Mouse (Mus musculus) macrophage (primary cell): Measurements from ENCODE around the gene Drosha. TPM values are rescaled to one million over a fixed set of nuclear protein-coding genes. Genes with fewer than 3 reads are reported as not detected.

ENCODE experiments used
- H3K27ac ChIP-seq: fragments of 350-480 bp; formaldehyde crosslinking; 2 replicates; pipeline ENCODE4 v1.9.0; 2021
- H3K36me3 ChIP-seq: fragments of 350-480 bp; formaldehyde crosslinking; 2 replicates; pipeline ENCODE4 v1.9.0; 2021; ENCODE audit errors: inconsistent target
- H3K4me3 ChIP-seq: fragments of 350-480 bp; formaldehyde crosslinking; 2 replicates; pipeline ENCODE4 v1.9.0; 2021; ENCODE audit errors: inconsistent target
- H3K79me2 ChIP-seq: fragments of 350-480 bp; formaldehyde crosslinking; 2 replicates; pipeline ENCODE4 v1.9.0; 2021; ENCODE audit errors: inconsistent target
- WGBS: methylation state at CpG from one replicate; pipeline ENCODE4 v1.1.7; 2026; ENCODE audit warnings: inconsistent platforms; ENCODE audit not compliant: missing documents; 5-methylcytosine and 5-hydroxymethylcytosine counted together
- polyA plus RNA-seq: library from polyadenylated mRNA; stranded (reverse); fragments of 250-400 nt; gene quantifications from 3 replicates; pipeline ENCODE4 v1.2.4, GENCODE M21; 2018; ENCODE audit warnings: inconsistent platforms

Drosha gene
- polyA plus RNA-seq, 1 experiment from 2014 or later = 25.8 TPM

- peaks cover 65% of the 10 kb centered on the region for H3K36me3 ChIP-seq
- no peak overlapping the region for H3K4me3 ChIP-seq
- H3K27ac ChIP-seq = no peak overlapping the region
- 95% methylated on average over 7 of the region's 8 CpGs for WGBS
- no peaks in the 10 kb centered on the region for H3K79me2 ChIP-seq
These were observed 28.9 kb downstream of the Drosha start for GRCm38 (mm10) chr15:12853471-12853870.

GRCm38 (mm10) chr15:12856780-12857179, 32.2 kb downstream of the Drosha start:
- H3K36me3 ChIP-seq = peaks cover 57% of the 10 kb centered on the region
- no peak overlapping the region for H3K4me3 ChIP-seq
- H3K27ac ChIP-seq = no peak overlapping the region
- 86% methylated on average over 6 of the region's 6 CpGs for WGBS
- no peaks in the 10 kb centered on the region for H3K79me2 ChIP-seq

GRCm38 (mm10) chr15:12857840-12858516, 33.4 kb downstream of the Drosha start:
- H3K27ac ChIP-seq = no peak overlapping the region
- H3K4me3 ChIP-seq = no peak overlapping the region
- H3K36me3 ChIP-seq = peaks cover 58% of the 10 kb centered on the region
- no peaks in the 10 kb centered on the region for H3K79me2 ChIP-seq
- 92% methylated on average over 12 of the region's 12 CpGs for WGBS

GRCm38 (mm10) chr15:12858645-12859044, 34.0 kb downstream of the Drosha start:
- H3K4me3 ChIP-seq = no peak overlapping the region
- no peaks in the 10 kb centered on the region for H3K79me2 ChIP-seq
- 94% methylated on average over 3 of the region's 3 CpGs for WGBS
- peaks cover 52% of the 10 kb centered on the region for H3K36me3 ChIP-seq
- H3K27ac ChIP-seq = no peak overlapping the region

- peaks cover 31% of the 10 kb centered on the region for H3K36me3 ChIP-seq
- H3K27ac ChIP-seq = no peak overlapping the region
- no peaks in the 10 kb centered on the region for H3K79me2 ChIP-seq
- H3K4me3 ChIP-seq = no peak overlapping the region
- WGBS = 80% methylated on average over 3 of the region's 3 CpGs
These were observed 37.4 kb downstream of the Drosha start for GRCm38 (mm10) chr15:12862061-12862460.

GRCm38 (mm10) chr15:12863669-12864068, 39.1 kb downstream of the Drosha start:
- 64% methylated on average over 1 of the region's 1 CpGs for WGBS
- no peaks in the 10 kb centered on the region for H3K79me2 ChIP-seq
- peaks cover 36% of the 10 kb centered on the region for H3K36me3 ChIP-seq
- no peak overlapping the region for H3K4me3 ChIP-seq
- H3K27ac ChIP-seq = no peak overlapping the region

GRCm38 (mm10) chr15:12865595-12866314, 41.1 kb downstream of the Drosha start:
- H3K4me3 ChIP-seq = no peak overlapping the region

GRCm38 (mm10) chr15:12867269-12867668, 42.7 kb downstream of the Drosha start:
- Histone ChIP-seq H3K27ac (no peak overlapping the region), H3K79me2 (no peaks in the 10 kb centered on the region), H3K36me3 (peaks cover 21% of the 10 kb centered on the region), H3K4me3 (no peak overlapping the region)
- 30% methylated on average over 7 of the region's 8 CpGs for WGBS

More at GRCm38 (mm10) chr15:12865595-12866314, 41.1 kb downstream of the Drosha start:
- Histone ChIP-seq H3K79me2 (no peaks in the 10 kb centered on the region), H3K27ac (peak overlapping the region; percentile 31), H3K36me3 (peaks cover 30% of the 10 kb centered on the region)
- 30% methylated on average over 7 of the region's 7 CpGs for WGBS

GRCm38 (mm10) chr15:12875442-12876176, 51.0 kb downstream of the Drosha start:
- 96% methylated on average over 18 of the region's 18 CpGs for WGBS
- Histone ChIP-seq H3K27ac (no peak overlapping the region), H3K4me3 (no peak overlapping the region), H3K36me3 (peaks cover 24% of the 10 kb centered on the region; the same call in 1 of the 2 replicates), H3K79me2 (no peaks in the 10 kb centered on the region)

GRCm38 (mm10) chr15:12876266-12876665, 51.7 kb downstream of the Drosha start:
- Histone ChIP-seq H3K4me3 (no peak overlapping the region), H3K27ac (no peak overlapping the region), H3K36me3 (peaks cover 31% of the 10 kb centered on the region), H3K79me2 (no peaks in the 10 kb centered on the region)
- WGBS = 94% methylated on average over 2 of the region's 2 CpGs

- 100% methylated on average over 4 of the region's 4 CpGs for WGBS
- Histone ChIP-seq H3K4me3 (no peak overlapping the region), H3K79me2 (no peaks in the 10 kb centered on the region), H3K27ac (no peak overlapping the region), H3K36me3 (peaks cover 37% of the 10 kb centered on the region)
These were observed 52.3 kb downstream of the Drosha start for GRCm38 (mm10) chr15:12876881-12877280.

- H3K27ac ChIP-seq = no peak overlapping the region
- no peaks in the 10 kb centered on the region for H3K79me2 ChIP-seq
- peaks cover 47% of the 10 kb centered on the region for H3K36me3 ChIP-seq
- H3K4me3 ChIP-seq = no peak overlapping the region
- WGBS = 70% methylated on average over 12 of the region's 12 CpGs
These were observed 53.3 kb downstream of the Drosha start for GRCm38 (mm10) chr15:12877934-12878333.

- Histone ChIP-seq H3K27ac (no peak overlapping the region), H3K36me3 (peaks cover 49% of the 10 kb centered on the region), H3K4me3 (no peak overlapping the region), H3K79me2 (no peaks in the 10 kb centered on the region)
- WGBS = 96% methylated on average over 9 of the region's 9 CpGs
These were observed 54.0 kb downstream of the Drosha start for GRCm38 (mm10) chr15:12878581-12878980.

- peaks cover 52% of the 10 kb centered on the region for H3K36me3 ChIP-seq
- WGBS = 95% methylated on average over 8 of the region's 8 CpGs
These were observed 55.3 kb downstream of the Drosha start for GRCm38 (mm10) chr15:12879937-12880336.

GRCm38 (mm10) chr15:12884855-12885254, 60.2 kb downstream of the Drosha start:
- Histone ChIP-seq H3K27ac (no peak overlapping the region), H3K79me2 (no peaks in the 10 kb centered on the region), H3K36me3 (peaks cover 70% of the 10 kb centered on the region), H3K4me3 (no peak overlapping the region)
- 94% methylated on average over 15 of the region's 15 CpGs for WGBS

More at GRCm38 (mm10) chr15:12879937-12880336, 55.3 kb downstream of the Drosha start:
- no peaks in the 10 kb centered on the region for H3K79me2 ChIP-seq
- no peak overlapping the region for H3K4me3 ChIP-seq
- no peak overlapping the region for H3K27ac ChIP-seq
